Mouse (Mus musculus) lung, postnatal 0 days (tissue): Measurements from ENCODE around the gene Cfdp1. TPM values are rescaled to one million over a fixed set of nuclear protein-coding genes. Genes with fewer than 3 reads are reported as not detected.

Experiments
- ATAC-seq: fragments of 200-750 bp; cut with Nextera tagmentation; 2 replicates; pipeline ENCODE4 v1.8.0; 2017; ENCODE audit warnings: moderate library complexity
- DNase-seq: peaks from one replicate; pipeline ENCODE4 v3.0.0-alpha.2; 2016; ENCODE audit warnings: low spot score
- H3K27ac ChIP-seq: fragments of 300-500 bp; sonication (generic); 2 replicates; pipeline ENCODE4 v1.5.1; 2014; ENCODE audit warnings: antibody characterized with exemption, mild to moderate bottlenecking, low read length, mixed read lengths
- H3K27me3 ChIP-seq: fragments of 300-500 bp; sonication (generic); replicated peaks from 2 replicates; pipeline ENCODE4 v1.6.1; 2014; ENCODE audit warnings: low read length, mixed read lengths; ENCODE audit not compliant: insufficient read depth
- H3K36me3 ChIP-seq: fragments of 300-500 bp; sonication (generic); 2 replicates; pipeline ENCODE4 v1.6.1; 2014; ENCODE audit warnings: low read length, mixed read lengths; ENCODE audit not compliant: insufficient read depth
- H3K4me1 ChIP-seq: fragments of 300-500 bp; sonication (generic); 2 replicates; pipeline ENCODE4 v1.6.1; 2014; ENCODE audit warnings: antibody characterized with exemption, low read depth, low read length, mixed read lengths; ENCODE audit not compliant: insufficient read depth
- H3K4me2 ChIP-seq: fragments of 300-500 bp; sonication (generic); replicated peaks from 2 replicates; pipeline ENCODE4 v1.6.1; 2014; ENCODE audit warnings: low read depth, mild to moderate bottlenecking, low read length, moderate library complexity, mixed read lengths
- H3K4me3 ChIP-seq: fragments of 300-500 bp; sonication (generic); 2 replicates; pipeline ENCODE4 v1.5.1; 2014; ENCODE audit warnings: low read depth, low read length
- H3K9ac ChIP-seq: fragments of 300-500 bp; sonication (generic); replicated peaks from 2 replicates; pipeline ENCODE4 v1.6.1; 2014; ENCODE audit warnings: low read depth, mild to moderate bottlenecking
- H3K9me3 ChIP-seq: fragments of 300-500 bp; sonication (generic); 2 replicates; pipeline ENCODE4 v1.6.1; 2016; ENCODE audit warnings: low read length, mixed read lengths
- CTCF ChIP-seq: IDR thresholded peaks from 2 replicates; pipeline ENCODE4 v1.5.1; 2016; ENCODE audit warnings: antibody characterized with exemption, mild to moderate bottlenecking
- EP300 ChIP-seq: IDR thresholded peaks from 2 replicates; pipeline ENCODE4 v1.6.1; 2016; ENCODE audit warnings: antibody characterized with exemption, mild to moderate bottlenecking, control low read depth
- WGBS: fragments of 180-500 bp; shearing (Covaris S2); extraction: QIAGEN DNeasy Blood & Tissue Kit; methylation state at CpG from one replicate; pipeline ENCODE4 v1.1.7; 2014; 5-methylcytosine and 5-hydroxymethylcytosine counted together
- polyA plus RNA-seq: library from polyadenylated mRNA; unstranded; fragments of >200 nt; fragmentation: Nextera tagmentation; extraction: Ambion mirVana; gene quantifications from 2 replicates; pipeline ENCODE4 v1.2.1, GENCODE M21; 2015

The Cfdp1 gene
- polyA plus RNA-seq, 1 experiment from 2014 or later, result 93.9 TPM

DNA sequence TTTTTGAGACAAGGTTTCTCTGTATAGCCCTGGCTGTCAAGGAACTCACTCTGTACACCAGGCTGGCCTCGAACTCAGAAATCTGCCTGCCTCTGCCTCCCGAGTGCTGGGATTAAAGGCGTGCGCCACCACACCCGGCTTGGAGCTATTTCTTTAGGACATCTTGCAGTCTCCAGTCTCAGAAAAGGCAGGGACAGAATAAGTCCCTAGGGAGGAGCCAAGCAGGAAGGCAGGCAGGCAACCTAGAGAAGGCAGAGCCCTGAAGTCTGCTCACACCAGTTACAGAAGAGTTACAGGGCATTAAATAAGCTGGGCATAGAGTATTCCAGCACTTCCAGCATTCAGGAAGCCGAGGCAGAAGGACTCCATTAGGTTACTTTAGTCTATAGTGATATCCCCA, 128.8 kb downstream of the Cfdp1 start:
- H3K4me2 ChIP-seq, result no peak overlapping the region
- no peak overlapping the region for H3K9ac ChIP-seq
- 0 out of 2 replicates have a peak, but pooled peaks cover 5% of the 10 kb centered on the region for H3K36me3 ChIP-seq
- no peaks in the 10 kb centered on the region for H3K27me3 ChIP-seq
- H3K4me3 ChIP-seq, result no peak overlapping the region
- H3K9me3 ChIP-seq, result no peaks in the 10 kb centered on the region
- TF ChIP-seq CTCF (no peak), EP300 (no peak)
- H3K27ac ChIP-seq, result no peak overlapping the region
- ATAC-seq (no peak), DNase-seq (no peak)
- peaks cover 41% of the 10 kb centered on the region for H3K4me1 ChIP-seq
- 84% methylated on average over 6 of the region's 6 CpGs for WGBS

DNA sequence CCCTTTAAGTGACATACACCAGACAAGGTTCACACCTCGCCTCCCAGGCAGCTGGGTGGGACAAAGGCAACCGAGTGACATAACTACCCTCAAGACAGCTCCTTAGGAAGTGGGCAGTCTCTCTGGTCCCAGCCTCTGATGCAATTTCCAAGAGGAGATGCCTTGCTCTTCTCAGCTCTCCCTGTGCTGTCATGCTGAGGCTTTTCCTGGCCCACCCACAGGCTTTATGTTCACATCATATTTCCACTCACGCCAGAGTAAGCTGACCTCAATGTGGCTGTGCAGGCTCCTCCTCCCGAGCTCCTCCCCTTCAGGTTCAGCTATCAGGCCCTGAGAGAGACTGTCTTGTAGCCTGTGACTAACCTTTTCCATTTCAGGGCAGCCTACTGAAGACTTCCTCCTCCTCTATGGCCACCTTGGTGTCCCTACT, 134.0 kb downstream of the Cfdp1 start:
- Histone ChIP-seq H3K4me3 (no peak overlapping the region), H3K9ac (no peak overlapping the region), H3K9me3 (no peaks in the 10 kb centered on the region), H3K36me3 (peaks cover 9% of the 10 kb centered on the region; the same call in 1 of the 2 replicates), H3K4me1 (0 out of 2 replicates have a peak, but pooled peaks cover 4% of the 10 kb centered on the region), H3K27ac (peak overlapping the region; percentile 14; the same call in 1 of the 2 replicates), H3K27me3 (no peaks in the 10 kb centered on the region), H3K4me2 (no peak overlapping the region)
- ATAC-seq, result peak; percentile 69
- WGBS, result 46% methylated on average over 4 of the region's 4 CpGs
- TF ChIP-seq CTCF (no peak), EP300 (no peak)
- DNase-seq, result peak; percentile 79

DNA sequence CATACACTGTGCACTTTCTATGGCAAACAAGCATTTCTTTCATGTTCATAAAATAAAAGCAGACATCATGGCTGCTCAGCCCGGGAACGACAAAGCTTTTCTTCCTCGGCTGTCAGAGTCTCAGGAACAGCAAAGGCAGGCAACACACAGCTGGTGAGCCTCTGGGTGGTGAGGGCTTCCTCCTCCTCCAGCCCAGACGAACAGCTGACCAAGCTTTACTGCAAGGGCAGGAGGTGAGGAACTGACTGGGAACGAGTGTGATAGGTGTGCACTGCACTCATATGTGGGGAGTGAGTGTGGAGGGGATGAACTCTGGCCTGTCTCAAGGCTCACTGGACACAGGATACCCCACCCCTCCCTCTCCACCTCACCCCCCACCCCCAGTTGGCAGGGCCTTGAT, 135.2 kb downstream of the Cfdp1 start:
- H3K27me3 ChIP-seq, result no peaks in the 10 kb centered on the region
- no peak overlapping the region for H3K9ac ChIP-seq
- no peak overlapping the region for H3K27ac ChIP-seq
- no peak overlapping the region for H3K4me3 ChIP-seq
- no peak for TF ChIP-seq CTCF
- no peak for TF ChIP-seq EP300
- ATAC-seq (no peak), DNase-seq (no peak)
- H3K4me1 ChIP-seq, result 0 out of 2 replicates have a peak, but pooled peaks cover 4% of the 10 kb centered on the region
- peaks cover 17% of the 10 kb centered on the region; the same call in 1 of the 2 replicates for H3K36me3 ChIP-seq
- no peaks in the 10 kb centered on the region for H3K9me3 ChIP-seq
- WGBS, result 45% methylated on average over 5 of the region's 5 CpGs
- no peak overlapping the region for H3K4me2 ChIP-seq

Other genes with a start within 250 kb of the Cfdp1 start
- 1.6 and 1.7 TPM in 2 replicates for gene Ldhd, start 223.9 kb downstream of the Cfdp1 start, polyA plus RNA-seq
- gene Zfp1, start 210.9 kb downstream of the Cfdp1 start, polyA plus RNA-seq, result 11.1 and 11.5 TPM in 2 replicates
- not detected in 2 replicates for gene Ctrb1, start 163.3 kb downstream of the Cfdp1 start, polyA plus RNA-seq
- 29.3 and 34.2 TPM in 2 replicates for gene Bcar1, start 110.5 kb downstream of the Cfdp1 start, polyA plus RNA-seq
- 10.5 and 11.3 TPM in 2 replicates for gene Tmem170, start 22.5 kb upstream of the Cfdp1 start, polyA plus RNA-seq
- 5.3 and 6.3 TPM in 2 replicates for gene Chst5, start 56.2 kb upstream of the Cfdp1 start, polyA plus RNA-seq
- 5.6 and 5.9 TPM in 2 replicates for gene Tmem231, start 79.6 kb upstream of the Cfdp1 start, polyA plus RNA-seq
- 287 and 320 TPM in 2 replicates for gene Gabarapl2, start 86.4 kb upstream of the Cfdp1 start, polyA plus RNA-seq
- 2.4 and 2.8 TPM in 2 replicates for gene Adat1, start 138.0 kb upstream of the Cfdp1 start, polyA plus RNA-seq
- 67.8 and 70.5 TPM in 2 replicates for gene Kars, start 157.0 kb upstream of the Cfdp1 start, polyA plus RNA-seq
- gene Terf2ip, start 157.1 kb upstream of the Cfdp1 start, polyA plus RNA-seq, result 13.3 and 17.5 TPM in 2 replicates
- 0.24 TPM in 1 of 2 replicates, not detected in the other for gene Gm6793, start 160.7 kb upstream of the Cfdp1 start, polyA plus RNA-seq